Mouse (Mus musculus) hindbrain, embryonic 16.5 days (tissue): ENCODE measurements around the gene Ifrd2. TPM values are rescaled to one million over a fixed set of nuclear protein-coding genes. Genes with fewer than 3 reads are reported as not detected.

ENCODE experiments used
- ATAC-seq: fragments of 200-750 bp; cut with Nextera tagmentation; 2 replicates; pipeline ENCODE4 v1.8.0; 2017; ENCODE audit warnings: moderate TSS enrichment, moderate library complexity
- H3K27ac ChIP-seq: fragments of 300-500 bp; sonication (generic); 2 replicates; pipeline ENCODE4 v1.5.1; 2014; ENCODE audit warnings: low read depth, mild to moderate bottlenecking, control low read depth, low read length, moderate library complexity
- H3K27me3 ChIP-seq: fragments of 300-500 bp; sonication (generic); replicated peaks from 2 replicates; pipeline ENCODE4 v1.6.1; 2014; ENCODE audit warnings: low read length; ENCODE audit not compliant: control insufficient read depth, insufficient read depth
- H3K36me3 ChIP-seq: fragments of 300-500 bp; sonication (generic); 2 replicates; pipeline ENCODE4 v1.6.1; 2014; ENCODE audit warnings: mild to moderate bottlenecking, low read length, moderate library complexity, mixed read lengths; ENCODE audit not compliant: control insufficient read depth, insufficient read depth
- H3K4me1 ChIP-seq: fragments of 300-500 bp; sonication (generic); 2 replicates; pipeline ENCODE4 v1.6.1; 2014; ENCODE audit warnings: low read depth, low read length; ENCODE audit not compliant: control insufficient read depth, insufficient read depth
- H3K4me2 ChIP-seq: fragments of 300-500 bp; sonication (generic); 2 replicates; pipeline ENCODE4 v1.6.1; 2014; ENCODE audit warnings: mild to moderate bottlenecking, low read length, control low read depth, moderate library complexity
- H3K4me3 ChIP-seq: fragments of 300-500 bp; sonication (generic); 2 replicates; pipeline ENCODE4 v1.5.1; 2014; ENCODE audit warnings: mild to moderate bottlenecking, low read length, control low read depth, moderate library complexity
- H3K9ac ChIP-seq: fragments of 300-500 bp; sonication (generic); 2 replicates; pipeline ENCODE4 v1.6.1; 2014; ENCODE audit warnings: low read depth, mild to moderate bottlenecking, control low read depth, low read length, moderate library complexity
- H3K9me3 ChIP-seq: fragments of 300-500 bp; sonication (generic); 2 replicates; pipeline ENCODE4 v1.6.1; 2014; ENCODE audit warnings: mild to moderate bottlenecking, low read length, moderate library complexity; ENCODE audit not compliant: control insufficient read depth
- WGBS: fragments of 180-500 bp; shearing (Covaris S2); extraction: QIAGEN DNeasy Blood & Tissue Kit; methylation state at CpG from one replicate; pipeline ENCODE4 v1.1.7; 2014; 5-methylcytosine and 5-hydroxymethylcytosine counted together
- polyA plus RNA-seq: library from polyadenylated mRNA; unstranded; fragments of >200 nt; fragmentation: Nextera tagmentation; extraction: Ambion mirVana; gene quantifications from 2 replicates; pipeline ENCODE4 v1.2.1, GENCODE M21; 2015

The Ifrd2 gene
- polyA plus RNA-seq, 1 experiment from 2014 or later = 13.5 TPM

- ATAC-seq = no peak
- no peak overlapping the region for H3K4me3 ChIP-seq
- H3K4me2 ChIP-seq = peak overlapping the region; percentile 46
- H3K36me3 ChIP-seq = no peaks in the 10 kb centered on the region
- no peaks in the 10 kb centered on the region for H3K9me3 ChIP-seq
- 32% methylated on average over 14 of the region's 15 CpGs for WGBS
- H3K9ac ChIP-seq = peak overlapping the region; percentile 52
- H3K27ac ChIP-seq = peak overlapping the region; percentile 90
- H3K27me3 ChIP-seq = no peaks in the 10 kb centered on the region
- peaks cover 75% of the 10 kb centered on the region for H3K4me1 ChIP-seq
These were observed 41.4 kb downstream of the Ifrd2 start for GRCm38 (mm10) chr9:107628721-107629410.

DNA sequence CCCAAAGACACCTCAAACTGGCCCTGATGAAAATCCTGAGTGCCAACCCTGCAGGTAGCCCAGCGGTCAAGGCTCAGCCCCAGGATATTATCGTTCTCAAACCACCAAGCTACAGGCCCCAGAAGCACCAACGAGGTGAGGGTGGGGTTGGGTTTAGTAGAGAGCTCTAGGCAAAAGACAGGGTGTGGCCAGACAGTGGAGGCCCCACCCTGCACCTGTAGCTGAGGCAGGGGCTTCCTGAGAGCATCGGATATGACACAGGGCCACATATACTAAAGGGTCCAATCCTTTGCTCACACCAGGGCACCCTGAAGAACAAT, 41.9 kb downstream of the Ifrd2 start:
- no peak overlapping the region for H3K4me3 ChIP-seq
- ATAC-seq = no peak
- 21% methylated on average over 4 of the region's 4 CpGs for WGBS

GRCm38 (mm10) chr9:107629901-107630425, 42.5 kb downstream of the Ifrd2 start:
- H3K9ac ChIP-seq = peak overlapping the region; percentile 52
- 8% methylated on average over 14 of the region's 14 CpGs for WGBS
- H3K27me3 ChIP-seq = no peaks in the 10 kb centered on the region
- H3K36me3 ChIP-seq = no peaks in the 10 kb centered on the region
- H3K9me3 ChIP-seq = no peaks in the 10 kb centered on the region
- H3K4me2 ChIP-seq = peak overlapping the region; percentile 46
- H3K4me1 ChIP-seq = peaks cover 80% of the 10 kb centered on the region
- ATAC-seq = peak; percentile 32
- peak overlapping the region; percentile 90 for H3K27ac ChIP-seq
- 0 out of 2 replicates have a peak overlapping the region, but pooled peaks have one; percentile 4 for H3K4me3 ChIP-seq

More for the DNA sequence above, 41.9 kb downstream of the Ifrd2 start:
- H3K36me3 ChIP-seq = no peaks in the 10 kb centered on the region
- H3K27ac ChIP-seq = peak overlapping the region; percentile 90
- no peaks in the 10 kb centered on the region for H3K27me3 ChIP-seq
- H3K9me3 ChIP-seq = no peaks in the 10 kb centered on the region
- H3K4me2 ChIP-seq = peak overlapping the region; percentile 46
- H3K4me1 ChIP-seq = peaks cover 80% of the 10 kb centered on the region
- peak overlapping the region; percentile 52 for H3K9ac ChIP-seq

DNA sequence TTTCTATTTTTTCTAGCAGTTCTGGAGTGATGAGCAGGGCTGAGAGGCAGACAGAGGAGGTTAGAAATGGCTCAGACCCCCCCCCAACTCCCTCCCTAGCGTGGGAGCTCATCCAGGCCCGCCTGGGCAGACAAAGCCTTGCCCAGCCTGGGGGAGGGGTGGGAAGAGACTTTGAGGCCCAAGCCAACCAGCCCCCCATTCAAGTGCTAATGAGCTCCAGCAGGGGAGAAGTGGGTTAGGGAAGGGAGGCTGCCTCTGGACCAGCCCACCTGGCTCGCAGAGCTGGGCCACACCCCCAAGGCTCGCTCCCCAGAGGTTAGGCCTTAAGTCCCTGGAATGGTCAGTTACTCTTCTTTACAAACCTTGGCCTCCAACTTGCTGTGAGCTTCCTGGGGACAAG, 43.1 kb downstream of the Ifrd2 start:
- Histone ChIP-seq H3K9ac (peak overlapping the region; percentile 39), H3K9me3 (no peaks in the 10 kb centered on the region), H3K4me1 (peaks cover 79% of the 10 kb centered on the region), H3K36me3 (no peaks in the 10 kb centered on the region), H3K4me3 (0 out of 2 replicates have a peak overlapping the region, but pooled peaks have one; percentile 4), H3K4me2 (peak overlapping the region; percentile 46), H3K27ac (peak overlapping the region; percentile 90), H3K27me3 (no peaks in the 10 kb centered on the region)
- WGBS = 5% methylated on average over 4 of the region's 4 CpGs
- ATAC-seq = peak; percentile 35

- Histone ChIP-seq H3K9me3 (no peaks in the 10 kb centered on the region), H3K27ac (peak overlapping the region; percentile 90), H3K9ac (no peak overlapping the region), H3K4me1 (peaks cover 76% of the 10 kb centered on the region), H3K27me3 (no peaks in the 10 kb centered on the region), H3K4me3 (no peak overlapping the region), H3K4me2 (peak overlapping the region; percentile 79), H3K36me3 (no peaks in the 10 kb centered on the region)
- 27% methylated on average over 9 of the region's 9 CpGs for WGBS
- no peak for ATAC-seq
These were observed 43.9 kb downstream of the Ifrd2 start for GRCm38 (mm10) chr9:107631311-107631826.

GRCm38 (mm10) chr9:107631861-107632260, 44.4 kb downstream of the Ifrd2 start:
- ATAC-seq = no peak
- 60% methylated on average over 8 of the region's 8 CpGs for WGBS
- Histone ChIP-seq H3K4me3 (no peak overlapping the region; the same call in 1 of the 2 replicates), H3K4me2 (peak overlapping the region; percentile 79), H3K4me1 (peaks cover 74% of the 10 kb centered on the region), H3K27ac (peak overlapping the region; percentile 90), H3K9me3 (no peaks in the 10 kb centered on the region), H3K9ac (peak overlapping the region; percentile 92; the same call in 1 of the 2 replicates), H3K27me3 (no peaks in the 10 kb centered on the region), H3K36me3 (no peaks in the 10 kb centered on the region)

- peak overlapping the region; percentile 90 for H3K27ac ChIP-seq
These were observed 45.0 kb downstream of the Ifrd2 start for GRCm38 (mm10) chr9:107632478-107632877.

DNA sequence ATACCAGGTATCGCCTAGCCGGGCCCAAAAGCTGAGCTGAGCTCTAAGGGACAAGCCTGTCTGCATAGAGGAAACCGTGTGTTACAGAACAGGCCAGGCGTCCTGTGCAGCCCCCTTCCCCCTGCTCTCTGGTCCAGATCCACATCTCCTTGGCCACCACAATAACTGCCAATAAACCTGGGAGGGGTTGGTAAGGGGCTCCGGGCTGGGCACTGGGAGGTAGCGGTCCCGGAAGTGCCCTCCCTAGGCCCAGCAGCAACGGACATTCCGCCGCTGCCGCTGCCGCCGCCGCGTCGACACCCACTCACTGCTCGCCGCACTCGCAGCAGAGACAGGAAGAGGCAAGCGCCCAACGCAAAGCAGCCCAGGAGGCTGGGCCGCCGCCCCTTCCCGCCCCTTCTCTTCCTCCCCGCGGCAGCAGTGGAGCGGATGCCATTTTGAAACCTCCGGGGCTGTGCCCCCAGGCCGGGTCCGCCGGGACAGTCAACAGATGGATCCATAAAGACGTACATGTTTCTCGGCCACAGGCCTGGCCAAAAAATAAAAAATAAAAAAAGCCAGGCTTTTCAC, 45.7 kb downstream of the Ifrd2 start:
- H3K9ac ChIP-seq = peak overlapping the region; percentile 92
- peak overlapping the region; percentile 90 for H3K27ac ChIP-seq
- no peaks in the 10 kb centered on the region for H3K9me3 ChIP-seq
- H3K4me2 ChIP-seq = peak overlapping the region; percentile 79
- no peaks in the 10 kb centered on the region for H3K36me3 ChIP-seq
- H3K4me3 ChIP-seq = peak overlapping the region; percentile 82
- H3K27me3 ChIP-seq = no peaks in the 10 kb centered on the region
- H3K4me1 ChIP-seq = peaks cover 69% of the 10 kb centered on the region
- ATAC-seq = peak; percentile 3; the same call in 1 of the 2 replicates
- WGBS = 1% methylated on average over 32 of the region's 33 CpGs

More at GRCm38 (mm10) chr9:107632478-107632877, 45.0 kb downstream of the Ifrd2 start:
- Histone ChIP-seq H3K36me3 (no peaks in the 10 kb centered on the region), H3K9ac (peak overlapping the region; percentile 92), H3K4me1 (peaks cover 74% of the 10 kb centered on the region), H3K9me3 (no peaks in the 10 kb centered on the region), H3K4me3 (peak overlapping the region; percentile 82), H3K4me2 (peak overlapping the region; percentile 79), H3K27me3 (no peaks in the 10 kb centered on the region)
- WGBS = 13% methylated on average over 6 of the region's 6 CpGs
- ATAC-seq = no peak
